Mouse (Mus musculus) liver, embryonic 14.5 days (tissue): ENCODE measurements around the gene Relt.

ENCODE experiments used
- CTCF ChIP-seq: IDR thresholded peaks from 2 replicates; pipeline ENCODE4 v1.5.1; 2016; ENCODE audit warnings: antibody characterized with exemption, low read depth, control low read depth
- EP300 ChIP-seq: IDR thresholded peaks from 2 replicates; pipeline ENCODE4 v1.6.1; 2016; ENCODE audit warnings: antibody characterized with exemption, low read depth

- no peak for TF ChIP-seq CTCF
- TF ChIP-seq EP300 = no peak
Measured at GRCm38 (mm10) chr7:100837701-100838100, 25.5 kb downstream of the Relt start.
